Mouse (Mus musculus): ENCODE data around the gene Hist1h1e. TPM values are rescaled to one million over a fixed set of nuclear protein-coding genes. Genes with fewer than 3 reads are reported as not detected.

Hist1h1e gene
- polyA plus RNA-seq, 1 experiment from 2014 or later, result 27.9 TPM

Small RNAs within 50 kb of the gene (microRNA-seq; reads per million reads assigned to microRNA genes)
- gene Gm44359 (not detected), gene Gm44394 (not detected)

Other genes with a start within 250 kb of the Hist1h1e start
- 8.8 and 9.6 TPM in 2 replicates for gene Abt1, start 198.7 kb downstream of the Hist1h1e start, polyA plus RNA-seq (2016; fragmentation: Nextera tagmentation; extraction: Ambion mirVana)
- gene Btn1a1, start 156.7 kb downstream of the Hist1h1e start, polyA plus RNA-seq (2016; fragmentation: Nextera tagmentation; extraction: Ambion mirVana), result 1.9 and 2.5 TPM in 2 replicates
- 0.07 TPM in 1 of 2 replicates, not detected in the other for gene Btn2a2, start 133.7 kb downstream of the Hist1h1e start, polyA plus RNA-seq (2016; fragmentation: Nextera tagmentation; extraction: Ambion mirVana)
- gene Hist1h4h, start 91.5 kb downstream of the Hist1h1e start, polyA plus RNA-seq (2016; fragmentation: Nextera tagmentation; extraction: Ambion mirVana), result 4.4 and 4.7 TPM in 2 replicates
- gene Hist1h2af, start 88.7 kb downstream of the Hist1h1e start, polyA plus RNA-seq (2016; fragmentation: Nextera tagmentation; extraction: Ambion mirVana), result 7.8 and 13.9 TPM in 2 replicates
- gene Hist1h3g, start 87.1 kb downstream of the Hist1h1e start, polyA plus RNA-seq (2016; fragmentation: Nextera tagmentation; extraction: Ambion mirVana), result 12.9 and 16.3 TPM in 2 replicates
- 1.4 and 1.5 TPM in 2 replicates for gene Hist1h2bh, start 79.2 kb downstream of the Hist1h1e start, polyA plus RNA-seq (2016; fragmentation: Nextera tagmentation; extraction: Ambion mirVana)
- 1.3 and 1.6 TPM in 2 replicates for gene Hist1h3f, start 78.5 kb downstream of the Hist1h1e start, polyA plus RNA-seq (2016; fragmentation: Nextera tagmentation; extraction: Ambion mirVana)
- gene Hist1h4f, start 70.9 kb downstream of the Hist1h1e start, polyA plus RNA-seq (2016; fragmentation: Nextera tagmentation; extraction: Ambion mirVana), result 1.1 and 1.6 TPM in 2 replicates
- 0.89 and 0.93 TPM in 2 replicates for gene Hist1h1d, start 69.3 kb downstream of the Hist1h1e start, polyA plus RNA-seq (2016; fragmentation: Nextera tagmentation; extraction: Ambion mirVana)
- 4.9 and 6.2 TPM in 2 replicates for gene Hist1h3e, start 60.2 kb downstream of the Hist1h1e start, polyA plus RNA-seq (2016; fragmentation: Nextera tagmentation; extraction: Ambion mirVana)
- gene Hist1h2ae, start 51.3 kb downstream of the Hist1h1e start, polyA plus RNA-seq (2016; fragmentation: Nextera tagmentation; extraction: Ambion mirVana), result 106 and 109 TPM in 2 replicates
- 10.7 and 14.4 TPM in 2 replicates for gene Hist1h2bg, start 51.2 kb downstream of the Hist1h1e start, polyA plus RNA-seq (2016; fragmentation: Nextera tagmentation; extraction: Ambion mirVana)
- gene Hist1h2bf, start 48.4 kb downstream of the Hist1h1e start, polyA plus RNA-seq (2016; fragmentation: Nextera tagmentation; extraction: Ambion mirVana), result 7.1 and 9.9 TPM in 2 replicates
- gene Hist1h2ad, start 48.2 kb downstream of the Hist1h1e start, polyA plus RNA-seq (2016; fragmentation: Nextera tagmentation; extraction: Ambion mirVana), result 1.2 and 3.1 TPM in 2 replicates
- gene Hist1h3d, start 46.8 kb downstream of the Hist1h1e start, polyA plus RNA-seq (2016; fragmentation: Nextera tagmentation; extraction: Ambion mirVana), result 5.3 and 6.2 TPM in 2 replicates
- gene Hist1h4d, start 41.0 kb downstream of the Hist1h1e start, polyA plus RNA-seq (2016; fragmentation: Nextera tagmentation; extraction: Ambion mirVana), result 128 and 134 TPM in 2 replicates
- gene Hist1h2be, start 1.4 kb downstream of the Hist1h1e start, polyA plus RNA-seq (2016; fragmentation: Nextera tagmentation; extraction: Ambion mirVana), result 2.1 and 2.2 TPM in 2 replicates
- gene Hist1h2ac, start 61.4 kb upstream of the Hist1h1e start, polyA plus RNA-seq (2016; fragmentation: Nextera tagmentation; extraction: Ambion mirVana), result 0.91 and 1.3 TPM in 2 replicates
- gene Hist1h2bc, start 61.6 kb upstream of the Hist1h1e start, polyA plus RNA-seq (2016; fragmentation: Nextera tagmentation; extraction: Ambion mirVana), result 75.3 and 75.6 TPM in 2 replicates
- not detected in 2 replicates for gene Hist1h1t, start 73.3 kb upstream of the Hist1h1e start, polyA plus RNA-seq (2016; fragmentation: Nextera tagmentation; extraction: Ambion mirVana)
- 8.6 and 11.6 TPM in 2 replicates for gene Hist1h4c, start 75.9 kb upstream of the Hist1h1e start, polyA plus RNA-seq (2016; fragmentation: Nextera tagmentation; extraction: Ambion mirVana)
- gene Hfe, start 88.3 kb upstream of the Hist1h1e start, polyA plus RNA-seq (2016; fragmentation: Nextera tagmentation; extraction: Ambion mirVana), result 4.9 and 5.7 TPM in 2 replicates
- gene Hist1h1c, start 116.2 kb upstream of the Hist1h1e start, polyA plus RNA-seq (2016; fragmentation: Nextera tagmentation; extraction: Ambion mirVana), result 56.9 and 57.2 TPM in 2 replicates
- gene Hist1h3c, start 123.0 kb upstream of the Hist1h1e start, polyA plus RNA-seq (2016; fragmentation: Nextera tagmentation; extraction: Ambion mirVana), result 4.8 and 6.7 TPM in 2 replicates
- gene Hist1h2bb, start 124.2 kb upstream of the Hist1h1e start, polyA plus RNA-seq (2016; fragmentation: Nextera tagmentation; extraction: Ambion mirVana), result 4.6 and 5.5 TPM in 2 replicates
- 70.3 TPM in 2 replicates for gene Hist1h2ab, start 128.6 kb upstream of the Hist1h1e start, polyA plus RNA-seq (2016; fragmentation: Nextera tagmentation; extraction: Ambion mirVana)
- 15.2 and 16.6 TPM in 2 replicates for gene Hist1h3b, start 129.7 kb upstream of the Hist1h1e start, polyA plus RNA-seq (2016; fragmentation: Nextera tagmentation; extraction: Ambion mirVana)
- 4.5 and 5.7 TPM in 2 replicates for gene Hist1h4b, start 134.5 kb upstream of the Hist1h1e start, polyA plus RNA-seq (2016; fragmentation: Nextera tagmentation; extraction: Ambion mirVana)
- gene Hist1h4a, start 138.7 kb upstream of the Hist1h1e start, polyA plus RNA-seq (2016; fragmentation: Nextera tagmentation; extraction: Ambion mirVana), result 0.44 and 0.93 TPM in 2 replicates
- 5.5 and 6.8 TPM in 2 replicates for gene Hist1h3a, start 139.8 kb upstream of the Hist1h1e start, polyA plus RNA-seq (2016; fragmentation: Nextera tagmentation; extraction: Ambion mirVana)
- gene Hist1h1a, start 141.1 kb upstream of the Hist1h1e start, polyA plus RNA-seq (2016; fragmentation: Nextera tagmentation; extraction: Ambion mirVana), result 4.9 and 5.8 TPM in 2 replicates
- not detected in 2 replicates for gene Trim38, start 147.4 kb upstream of the Hist1h1e start, polyA plus RNA-seq (2016; fragmentation: Nextera tagmentation; extraction: Ambion mirVana)
- gene Slc17a2, start 184.4 kb upstream of the Hist1h1e start, polyA plus RNA-seq (2016; fragmentation: Nextera tagmentation; extraction: Ambion mirVana), result 0.35 and 0.43 TPM in 2 replicates
- 0.72 and 0.79 TPM in 2 replicates for gene Slc17a3, start 216.9 kb upstream of the Hist1h1e start, polyA plus RNA-seq (2016; fragmentation: Nextera tagmentation; extraction: Ambion mirVana)
- not detected in 2 replicates for gene Slc17a1, start 245.2 kb upstream of the Hist1h1e start, polyA plus RNA-seq (2016; fragmentation: Nextera tagmentation; extraction: Ambion mirVana)

Data from liver, embryonic 12.5 days (tissue).